Mouse (Mus musculus): ENCODE measurements at regions not wholly inside any gene's neighbourhood (a gene's known extent, or its start where the extent isn't known, plus 50 kb on each side); places are given as distances from the start of the nearest gene placed in this dataset.

DNA sequence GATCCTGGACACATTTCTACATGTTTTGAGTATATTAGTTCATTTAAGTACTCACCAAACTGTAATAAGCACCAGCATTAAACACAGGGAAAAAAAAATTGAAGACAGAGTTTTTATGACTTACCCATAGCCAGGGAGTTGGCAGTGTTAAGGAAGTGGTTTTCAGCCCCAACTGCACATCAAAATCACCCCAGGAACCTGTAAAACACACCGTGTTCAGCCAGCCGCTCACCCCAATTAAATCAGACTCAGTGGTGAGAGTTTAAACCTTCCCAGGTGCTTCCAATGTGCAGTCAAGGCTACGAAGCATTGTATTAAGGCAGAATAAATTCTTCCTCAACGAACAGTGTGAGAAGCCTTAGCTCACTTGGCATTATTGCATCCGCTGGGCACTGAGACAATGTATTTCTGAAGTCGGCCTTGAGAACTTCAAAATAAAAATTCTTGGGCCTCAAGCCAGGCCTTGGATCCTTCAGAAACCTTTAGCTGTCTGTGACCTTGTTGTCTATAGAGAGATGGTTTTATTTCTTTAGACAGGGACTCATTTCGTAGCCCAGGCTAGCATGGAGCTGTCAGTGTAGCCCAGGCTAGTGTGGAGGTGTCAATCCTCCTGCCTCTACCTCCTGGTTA lies 65.4 kb upstream of the Slit3 start:
- TF ChIP-seq ZC3H11A (IDR thresholded peaks at IDR 0.05; ENCODE audit: borderline replicate concordance, low read depth, low read length) = no peak
- no peak for TF ChIP-seq MAFK (IDR thresholded peaks at IDR 0.05; ENCODE audit: insufficient read depth, low read depth, low read length)
- no peak for TF ChIP-seq CHD2 (IDR thresholded peaks at IDR 0.05; ENCODE audit: low read depth, low read length)

Measured in ES-E14 (cell line).